Mouse (Mus musculus): ENCODE measurements around the gene Slc35a2. TPM values are rescaled to one million over a fixed set of nuclear protein-coding genes. Genes with fewer than 3 reads are reported as not detected.

The Slc35a2 gene
- polyA plus RNA-seq, 1 experiment, result 81.7 TPM

- no peak for DNase-seq
- no peak within 1 kb of the TSS for H3K4me3 ChIP-seq (ENCODE audit: control insufficient read depth, insufficient read depth, low read length)
- 13% methylated on average over 32 of the region's 40 CpGs for WGBS
- no peak within 1 kb of the TSS for H3K27ac ChIP-seq (ENCODE audit: control insufficient read depth, insufficient read depth, low read length)
- H3K36me3 ChIP-seq (ENCODE audit: control insufficient read depth, insufficient read depth, low read length), result no peaks in the 10 kb centered on the region
- TF ChIP-seq POLR2A (IDR thresholded peaks at IDR 0.05; ENCODE audit: control insufficient read depth, extremely low read depth, insufficient read depth, low read length, poor library complexity), result no peak
- TF ChIP-seq CTCF (IDR thresholded peaks at IDR 0.05; ENCODE audit: borderline replicate concordance, control insufficient read depth, extremely low read depth, insufficient read depth, low read length, poor library complexity), result no peak
- H3K27me3 ChIP-seq (ENCODE audit: control insufficient read depth, insufficient read depth, low read length), result peaks cover 11% of the 10 kb centered on the region; the same call in 1 of the 2 replicates
- no peaks in the 10 kb centered on the region for H3K4me1 ChIP-seq (replicated peaks; ENCODE audit: control insufficient read depth, insufficient read depth, low read length)
Observed at GRCm38 (mm10) chrX:7919601-7920383, 36.0 kb downstream of the Slc35a2 start, which contains the start of gene Pcsk1n. Gene Pcsk1n (plus strand): TSS chrX:7919822.

GRCm38 (mm10) chrX:7922032-7922431 lies 38.2 kb downstream of the Slc35a2 start:
- peaks cover 11% of the 10 kb centered on the region; the same call in 1 of the 2 replicates for H3K27me3 ChIP-seq (ENCODE audit: control insufficient read depth, insufficient read depth, low read length)
- WGBS, result under 1% methylated on average over 44 of the region's 48 CpGs

GRCm38 (mm10) chrX:7926266-7926665 lies 42.4 kb downstream of the Slc35a2 start:
- DNase-seq, result no peak
- Histone ChIP-seq H3K27me3 (ENCODE audit: control insufficient read depth, insufficient read depth, low read length) (peaks cover 9% of the 10 kb centered on the region; the same call in 1 of the 2 replicates), H3K4me3 (ENCODE audit: control insufficient read depth, insufficient read depth, low read length) (no peak overlapping the region), H3K27ac (ENCODE audit: control insufficient read depth, insufficient read depth, low read length) (no peak overlapping the region), H3K4me1 (replicated peaks; ENCODE audit: control insufficient read depth, insufficient read depth, low read length) (no peaks in the 10 kb centered on the region), H3K36me3 (ENCODE audit: control insufficient read depth, insufficient read depth, low read length) (no peaks in the 10 kb centered on the region)
- TF ChIP-seq CTCF (IDR thresholded peaks at IDR 0.05; ENCODE audit: borderline replicate concordance, control insufficient read depth, extremely low read depth, insufficient read depth, low read length, poor library complexity) (no peak), POLR2A (IDR thresholded peaks at IDR 0.05; ENCODE audit: control insufficient read depth, extremely low read depth, insufficient read depth, low read length, poor library complexity) (no peak)
- WGBS, result 90% methylated on average over 6 of the region's 6 CpGs

More at GRCm38 (mm10) chrX:7922032-7922431, 38.2 kb downstream of the Slc35a2 start:
- Histone ChIP-seq H3K4me3 (ENCODE audit: control insufficient read depth, insufficient read depth, low read length) (no peak overlapping the region), H3K36me3 (ENCODE audit: control insufficient read depth, insufficient read depth, low read length) (no peaks in the 10 kb centered on the region), H3K4me1 (replicated peaks; ENCODE audit: control insufficient read depth, insufficient read depth, low read length) (no peaks in the 10 kb centered on the region), H3K27ac (ENCODE audit: control insufficient read depth, insufficient read depth, low read length) (no peak overlapping the region)
- DNase-seq, result no peak
- TF ChIP-seq CTCF (IDR thresholded peaks at IDR 0.05; ENCODE audit: borderline replicate concordance, control insufficient read depth, extremely low read depth, insufficient read depth, low read length, poor library complexity) (no peak), POLR2A (IDR thresholded peaks at IDR 0.05; ENCODE audit: control insufficient read depth, extremely low read depth, insufficient read depth, low read length, poor library complexity) (no peak)

- H3K36me3 ChIP-seq (ENCODE audit: control insufficient read depth, insufficient read depth, low read length), result no peaks in the 10 kb centered on the region
- no peaks in the 10 kb centered on the region for H3K4me1 ChIP-seq (replicated peaks; ENCODE audit: control insufficient read depth, insufficient read depth, low read length)
- H3K27ac ChIP-seq (ENCODE audit: control insufficient read depth, insufficient read depth, low read length), result no peak overlapping the region
- peaks cover 9% of the 10 kb centered on the region; the same call in 1 of the 2 replicates for H3K27me3 ChIP-seq (ENCODE audit: control insufficient read depth, insufficient read depth, low read length)
- DNase-seq, result no peak
- no peak overlapping the region for H3K4me3 ChIP-seq (ENCODE audit: control insufficient read depth, insufficient read depth, low read length)
- 16% methylated on average over 10 of the region's 10 CpGs for WGBS
- TF ChIP-seq CTCF (IDR thresholded peaks at IDR 0.05; ENCODE audit: borderline replicate concordance, control insufficient read depth, extremely low read depth, insufficient read depth, low read length, poor library complexity), result no peak
- TF ChIP-seq POLR2A (IDR thresholded peaks at IDR 0.05; ENCODE audit: control insufficient read depth, extremely low read depth, insufficient read depth, low read length, poor library complexity), result no peak
Observed at GRCm38 (mm10) chrX:7927116-7927515, 43.3 kb downstream of the Slc35a2 start.

GRCm38 (mm10) chrX:7928270-7928790 lies 44.5 kb downstream of the Slc35a2 start, which contains the start of gene Eras:
Gene Eras (minus strand): TSS chrX:7928607.
- H3K4me1 ChIP-seq (replicated peaks; ENCODE audit: control insufficient read depth, insufficient read depth, low read length), result no peaks in the 10 kb centered on the region
- DNase-seq, result no peak
- H3K36me3 ChIP-seq (ENCODE audit: control insufficient read depth, insufficient read depth, low read length), result no peaks in the 10 kb centered on the region
- 43% methylated on average over 17 of the region's 19 CpGs for WGBS
- no peak within 1 kb of the TSS for H3K27ac ChIP-seq (ENCODE audit: control insufficient read depth, insufficient read depth, low read length)
- no peak for TF ChIP-seq POLR2A (IDR thresholded peaks at IDR 0.05; ENCODE audit: control insufficient read depth, extremely low read depth, insufficient read depth, low read length, poor library complexity)
- TF ChIP-seq CTCF (IDR thresholded peaks at IDR 0.05; ENCODE audit: borderline replicate concordance, control insufficient read depth, extremely low read depth, insufficient read depth, low read length, poor library complexity), result no peak
- H3K27me3 ChIP-seq (ENCODE audit: control insufficient read depth, insufficient read depth, low read length), result no peaks in the 10 kb centered on the region; the same call in 1 of the 2 replicates
- no peak within 1 kb of the TSS for H3K4me3 ChIP-seq (ENCODE audit: control insufficient read depth, insufficient read depth, low read length)

GRCm38 (mm10) chrX:7936874-7937273 lies 53.0 kb downstream of the Slc35a2 start:
- no peak for TF ChIP-seq POLR2A (IDR thresholded peaks at IDR 0.05; ENCODE audit: control insufficient read depth, extremely low read depth, insufficient read depth, low read length, poor library complexity)
- TF ChIP-seq CTCF (IDR thresholded peaks at IDR 0.05; ENCODE audit: borderline replicate concordance, control insufficient read depth, extremely low read depth, insufficient read depth, low read length, poor library complexity), result no peak
- Histone ChIP-seq H3K27ac (ENCODE audit: control insufficient read depth, insufficient read depth, low read length) (no peak overlapping the region), H3K4me3 (ENCODE audit: control insufficient read depth, insufficient read depth, low read length) (no peak overlapping the region), H3K36me3 (ENCODE audit: control insufficient read depth, insufficient read depth, low read length) (no peaks in the 10 kb centered on the region), H3K27me3 (ENCODE audit: control insufficient read depth, insufficient read depth, low read length) (no peaks in the 10 kb centered on the region), H3K4me1 (replicated peaks; ENCODE audit: control insufficient read depth, insufficient read depth, low read length) (no peaks in the 10 kb centered on the region)
- no peak for DNase-seq
- 73% methylated on average over 11 of the region's 11 CpGs for WGBS

Measured in thymus, adult 2 months (tissue).